Mouse (Mus musculus): ENCODE data around the gene Hoxc12. TPM values are rescaled to one million over a fixed set of nuclear protein-coding genes. Genes with fewer than 3 reads are reported as not detected.

The Hoxc12 gene
- polyA plus RNA-seq, 1 experiment from 2014 or later: not detected

DNA sequence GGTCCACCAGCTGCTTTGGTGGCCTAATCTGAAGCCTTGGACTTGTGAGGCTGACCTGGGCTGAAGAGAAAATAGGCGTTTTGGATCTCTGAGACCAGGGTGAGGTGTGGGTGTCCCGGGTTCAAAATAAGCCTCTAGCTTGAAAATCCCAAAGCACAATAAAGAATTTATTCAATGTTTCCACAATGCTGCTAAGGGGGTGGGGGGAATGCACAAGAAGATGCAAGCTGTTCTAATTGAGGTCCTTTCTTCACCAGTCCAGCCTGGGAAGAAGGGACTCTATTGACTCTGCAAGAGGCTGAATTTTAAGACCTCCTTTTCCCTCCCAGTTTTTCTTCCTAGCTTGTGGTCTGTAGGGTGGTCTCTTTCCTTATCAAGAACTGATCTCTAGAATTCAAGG, 14.3 kb downstream of the Hoxc12 start:
- ATAC-seq (ENCODE audit: low FRiP score, low TSS enrichment): no peak
- H3K9me3 ChIP-seq (ENCODE audit: low read length): no peaks in the 10 kb centered on the region
- 26% methylated on average over 2 of the region's 2 CpGs for WGBS
- no peak overlapping the region for H3K4me2 ChIP-seq (replicated peaks; ENCODE audit: low read depth, low read length)
- 0 out of 2 replicates have a peak, but pooled peaks cover 4% of the 10 kb centered on the region for H3K4me1 ChIP-seq (ENCODE audit: insufficient read depth, low read length)
- no peaks in the 10 kb centered on the region for H3K36me3 ChIP-seq (ENCODE audit: insufficient read depth, low read length)
- H3K27me3 ChIP-seq (ENCODE audit: insufficient read depth, low read length): peaks cover 84% of the 10 kb centered on the region
- H3K27ac ChIP-seq (ENCODE audit: low read length): no peak overlapping the region
- no peak overlapping the region for H3K9ac ChIP-seq (replicated peaks; ENCODE audit: low read length)
- no peak overlapping the region for H3K4me3 ChIP-seq (ENCODE audit: low read length)

DNA sequence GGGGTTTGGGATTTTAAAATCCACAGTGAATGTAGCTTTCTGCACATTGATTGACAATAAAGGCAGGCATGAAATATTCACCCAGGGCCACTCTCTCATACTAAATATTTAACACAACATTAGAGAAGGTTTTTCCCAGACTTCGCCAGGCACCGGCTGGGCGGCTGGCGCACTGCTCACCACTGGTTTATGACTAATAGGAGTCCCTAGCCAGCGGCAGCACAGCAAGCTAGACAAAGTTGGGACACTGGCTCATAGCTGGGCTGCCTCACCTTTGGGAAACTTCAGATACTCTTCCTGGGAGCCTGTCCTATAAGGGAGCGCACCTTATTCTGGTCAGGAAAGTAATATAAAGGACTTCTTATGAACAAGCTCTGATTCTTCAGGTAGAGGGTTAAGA, 17.0 kb downstream of the Hoxc12 start:
- Histone ChIP-seq H3K27ac (ENCODE audit: low read length) (no peak overlapping the region), H3K4me1 (ENCODE audit: insufficient read depth, low read length) (peaks cover 30% of the 10 kb centered on the region), H3K36me3 (ENCODE audit: insufficient read depth, low read length) (no peaks in the 10 kb centered on the region), H3K4me2 (replicated peaks; ENCODE audit: low read depth, low read length) (peak overlapping the region; percentile 83), H3K9ac (replicated peaks; ENCODE audit: low read length) (no peak overlapping the region), H3K9me3 (ENCODE audit: low read length) (no peaks in the 10 kb centered on the region), H3K4me3 (ENCODE audit: low read length) (0 out of 2 replicates have a peak overlapping the region, but pooled peaks have one; percentile 14), H3K27me3 (ENCODE audit: insufficient read depth, low read length) (peaks cover 73% of the 10 kb centered on the region)
- ATAC-seq (ENCODE audit: low FRiP score, low TSS enrichment): no peak
- 35% methylated on average over 6 of the region's 6 CpGs for WGBS

DNA sequence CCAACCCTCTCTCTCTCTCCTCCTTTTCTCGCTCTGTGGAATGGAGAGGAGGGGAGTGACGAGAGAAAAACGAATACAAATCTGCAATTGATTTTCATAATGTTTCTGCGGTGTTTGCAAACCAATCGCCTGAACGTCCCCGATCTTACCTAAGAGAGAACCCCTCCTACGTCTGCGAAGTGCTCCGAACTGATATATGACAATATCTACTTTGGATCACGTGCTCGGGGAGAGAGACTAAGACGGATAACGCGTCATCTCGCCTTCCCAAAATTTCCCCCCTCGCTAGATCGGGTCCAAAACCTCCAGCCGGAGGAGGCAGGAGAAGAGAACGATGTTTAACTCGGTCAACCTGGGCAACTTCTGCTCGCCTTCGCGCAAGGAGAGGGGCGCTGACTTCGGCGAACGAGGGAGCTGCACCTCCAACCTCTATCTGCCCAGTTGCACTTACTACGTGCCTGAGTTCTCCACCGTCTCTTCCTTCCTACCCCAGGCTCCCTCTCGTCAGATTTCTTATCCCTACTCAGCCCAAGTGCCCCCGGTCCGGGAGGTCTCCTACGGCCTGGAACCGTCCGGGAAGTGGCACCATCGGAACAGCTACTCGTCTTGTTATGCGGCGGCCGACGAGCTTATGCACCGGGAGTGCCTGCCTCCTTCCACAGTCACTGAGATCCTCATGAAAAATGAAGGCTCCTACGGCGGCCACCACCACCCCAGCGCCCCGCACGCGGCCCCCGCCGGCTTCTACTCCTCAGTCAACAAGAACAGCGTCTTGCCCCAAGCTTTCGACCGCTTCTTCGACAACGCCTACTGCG, 17.8 kb downstream of the Hoxc12 start, which contains the start of gene Hoxc11:
TSS of gene Hoxc11 (plus strand) at position 236 of the 815 bp plus-strand sequence.
- WGBS: under 1% methylated on average over 57 of the region's 57 CpGs
- peak within 1 kb of the TSS; percentile 83 for H3K4me2 ChIP-seq (replicated peaks; ENCODE audit: low read depth, low read length)
- peaks cover 65% of the 10 kb centered on the region for H3K27me3 ChIP-seq (ENCODE audit: insufficient read depth, low read length)
- H3K36me3 ChIP-seq (ENCODE audit: insufficient read depth, low read length): no peaks in the 10 kb centered on the region
- H3K4me3 ChIP-seq (ENCODE audit: low read length): peak within 1 kb of the TSS; percentile 62
- ATAC-seq (ENCODE audit: low FRiP score, low TSS enrichment): peak; percentile 25; the same call in 1 of the 2 replicates
- H3K9ac ChIP-seq (replicated peaks; ENCODE audit: low read length): peak within 1 kb of the TSS; percentile 88
- H3K27ac ChIP-seq (ENCODE audit: low read length): peak within 1 kb of the TSS; percentile 91
- peaks cover 33% of the 10 kb centered on the region for H3K4me1 ChIP-seq (ENCODE audit: insufficient read depth, low read length)
- no peaks in the 10 kb centered on the region for H3K9me3 ChIP-seq (ENCODE audit: low read length)

DNA sequence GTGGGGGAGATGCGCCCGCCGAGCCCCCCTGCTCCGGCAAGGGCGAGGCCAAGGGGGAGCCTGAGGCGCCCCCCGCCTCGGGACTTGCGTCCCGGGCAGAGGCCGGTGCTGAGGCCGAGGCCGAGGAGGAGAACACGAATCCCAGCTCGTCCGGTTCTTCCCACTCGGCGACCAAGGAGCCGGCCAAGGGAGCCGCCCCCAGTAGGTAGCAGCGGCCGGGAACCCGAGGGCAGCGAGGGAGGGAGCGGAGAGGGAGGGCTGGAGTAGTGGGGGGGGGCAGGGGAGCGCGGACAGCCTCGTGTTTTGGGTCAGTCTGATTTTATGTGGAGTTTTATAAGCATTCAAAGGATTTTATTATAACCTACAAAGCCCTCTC, 18.4 kb downstream of the Hoxc12 start:
- under 1% methylated on average over 28 of the region's 28 CpGs for WGBS
- no peaks in the 10 kb centered on the region for H3K36me3 ChIP-seq (ENCODE audit: insufficient read depth, low read length)
- peak overlapping the region; percentile 88 for H3K9ac ChIP-seq (replicated peaks; ENCODE audit: low read length)
- H3K4me2 ChIP-seq (replicated peaks; ENCODE audit: low read depth, low read length): peak overlapping the region; percentile 83
- peak overlapping the region; percentile 62 for H3K4me3 ChIP-seq (ENCODE audit: low read length)
- H3K4me1 ChIP-seq (ENCODE audit: insufficient read depth, low read length): peaks cover 35% of the 10 kb centered on the region
- peaks cover 59% of the 10 kb centered on the region for H3K27me3 ChIP-seq (ENCODE audit: insufficient read depth, low read length)
- H3K27ac ChIP-seq (ENCODE audit: low read length): peak overlapping the region; percentile 91
- ATAC-seq (ENCODE audit: low FRiP score, low TSS enrichment): peak; percentile 20; the same call in 1 of the 2 replicates
- H3K9me3 ChIP-seq (ENCODE audit: low read length): no peaks in the 10 kb centered on the region

DNA sequence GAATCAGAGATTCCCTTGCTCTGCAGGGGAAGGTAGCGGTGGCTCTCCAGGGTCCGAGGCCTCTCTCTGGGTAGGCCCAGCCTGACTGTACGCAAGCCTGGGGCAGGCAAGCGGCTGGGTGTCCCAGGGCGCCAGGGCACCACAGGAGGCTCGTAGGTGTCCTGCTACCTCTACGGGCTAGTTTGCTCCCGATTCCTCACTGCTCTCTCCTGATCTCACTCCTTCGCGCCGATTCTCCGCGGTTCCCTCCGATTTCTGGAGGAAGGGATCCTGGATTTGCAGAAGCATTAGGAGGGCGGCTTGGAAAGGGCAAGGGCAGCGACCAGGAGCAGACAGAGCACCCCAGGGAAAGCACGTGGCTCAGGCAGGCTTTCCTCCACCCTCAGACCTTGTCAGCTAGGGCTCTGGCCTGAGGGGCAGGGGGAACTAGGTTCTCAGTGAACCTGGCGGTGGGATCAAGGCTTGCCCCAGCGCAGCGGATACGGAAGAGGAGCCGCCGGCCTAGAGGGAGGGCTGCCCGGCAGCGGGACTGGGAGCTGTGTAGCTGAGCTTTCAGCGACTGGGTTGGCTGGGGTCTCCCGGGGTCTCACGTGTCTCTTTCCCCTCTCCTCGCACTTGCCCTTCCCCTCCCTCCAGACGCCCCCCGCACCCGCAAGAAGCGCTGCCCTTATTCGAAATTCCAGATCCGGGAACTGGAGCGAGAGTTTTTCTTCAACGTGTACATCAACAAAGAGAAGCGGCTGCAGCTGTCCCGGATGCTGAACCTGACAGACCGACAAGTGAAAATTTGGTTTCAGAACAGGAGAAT, 19.5 kb downstream of the Hoxc12 start:
- Histone ChIP-seq H3K4me1 (ENCODE audit: insufficient read depth, low read length) (peaks cover 43% of the 10 kb centered on the region), H3K36me3 (ENCODE audit: insufficient read depth, low read length) (no peaks in the 10 kb centered on the region), H3K4me2 (replicated peaks; ENCODE audit: low read depth, low read length) (peak overlapping the region; percentile 83), H3K27ac (ENCODE audit: low read length) (peak overlapping the region; percentile 91), H3K9ac (replicated peaks; ENCODE audit: low read length) (peak overlapping the region; percentile 88), H3K4me3 (ENCODE audit: low read length) (peak overlapping the region; percentile 62), H3K9me3 (ENCODE audit: low read length) (no peaks in the 10 kb centered on the region), H3K27me3 (ENCODE audit: insufficient read depth, low read length) (peaks cover 50% of the 10 kb centered on the region)
- ATAC-seq (ENCODE audit: low FRiP score, low TSS enrichment): peak; percentile 23; the same call in 1 of the 2 replicates
- WGBS: under 1% methylated on average over 39 of the region's 40 CpGs

DNA sequence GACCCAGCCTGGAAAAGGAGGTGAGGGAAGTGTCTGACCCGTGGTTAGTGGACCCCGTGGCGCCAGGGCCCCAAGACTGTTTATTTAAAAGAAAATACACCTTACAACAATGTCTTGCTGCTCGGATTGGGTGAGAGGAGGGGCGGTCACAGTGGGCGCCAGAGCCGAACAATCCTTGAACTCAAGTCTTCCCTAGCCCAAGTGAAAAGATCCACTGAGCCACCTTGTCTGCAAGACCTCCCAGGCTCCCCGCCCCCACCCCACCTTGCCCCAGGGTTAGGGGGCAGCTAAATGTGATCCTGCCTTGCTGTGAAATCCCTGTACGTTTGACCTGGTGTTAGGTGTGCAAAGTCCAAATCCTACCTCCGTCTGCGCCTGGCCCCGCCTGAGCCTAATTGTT, 20.3 kb downstream of the Hoxc12 start:
- Histone ChIP-seq H3K4me3 (ENCODE audit: low read length) (peak overlapping the region; percentile 62), H3K36me3 (ENCODE audit: insufficient read depth, low read length) (no peaks in the 10 kb centered on the region), H3K4me1 (ENCODE audit: insufficient read depth, low read length) (peaks cover 46% of the 10 kb centered on the region), H3K27ac (ENCODE audit: low read length) (peak overlapping the region; percentile 91), H3K4me2 (replicated peaks; ENCODE audit: low read depth, low read length) (peak overlapping the region; percentile 83), H3K9ac (replicated peaks; ENCODE audit: low read length) (peak overlapping the region; percentile 88), H3K27me3 (ENCODE audit: insufficient read depth, low read length) (peaks cover 44% of the 10 kb centered on the region), H3K9me3 (ENCODE audit: low read length) (no peaks in the 10 kb centered on the region)
- 0 out of 2 replicates have a peak, but pooled peaks have one; percentile 5 for ATAC-seq (ENCODE audit: low FRiP score, low TSS enrichment)
- WGBS: 12% methylated on average over 12 of the region's 12 CpGs

DNA sequence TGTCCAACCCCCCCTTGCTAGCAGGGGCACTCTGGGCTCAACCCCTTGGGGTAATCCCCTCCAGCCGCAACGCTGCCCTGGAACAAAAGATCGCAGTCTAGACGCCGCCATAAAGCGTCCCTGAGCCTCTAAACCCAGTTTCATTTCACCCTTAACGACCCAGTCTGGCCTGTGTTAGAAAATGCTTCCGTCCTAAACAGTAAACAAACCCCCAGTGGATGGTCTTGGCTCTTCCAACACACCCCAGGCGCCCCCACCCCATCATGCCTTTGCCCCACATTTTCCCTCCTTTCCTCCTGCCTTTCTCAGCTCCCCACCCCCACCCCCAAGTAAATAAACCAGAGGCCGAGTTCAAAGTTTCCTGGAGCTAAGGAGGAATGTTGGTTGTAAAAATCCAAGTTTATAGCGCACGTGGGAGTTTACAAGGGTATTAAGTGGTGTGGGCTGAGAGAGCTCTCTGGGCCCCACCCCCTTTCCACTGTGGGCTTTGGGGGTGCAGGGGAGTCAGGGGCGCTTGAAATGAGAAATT, 23.2 kb downstream of the Hoxc12 start:
- H3K9me3 ChIP-seq (ENCODE audit: low read length): no peaks in the 10 kb centered on the region
- peak overlapping the region; percentile 47 for H3K4me2 ChIP-seq (replicated peaks; ENCODE audit: low read depth, low read length)
- H3K36me3 ChIP-seq (ENCODE audit: insufficient read depth, low read length): no peaks in the 10 kb centered on the region
- peak overlapping the region; percentile 70 for H3K9ac ChIP-seq (replicated peaks; ENCODE audit: low read length)
- under 1% methylated on average over 13 of the region's 13 CpGs for WGBS
- peak; percentile 55 for ATAC-seq (ENCODE audit: low FRiP score, low TSS enrichment)
- peak overlapping the region; percentile 95 for H3K27ac ChIP-seq (ENCODE audit: low read length)
- peaks cover 52% of the 10 kb centered on the region for H3K4me1 ChIP-seq (ENCODE audit: insufficient read depth, low read length)
- peaks cover 27% of the 10 kb centered on the region; the same call in 1 of the 2 replicates for H3K27me3 ChIP-seq (ENCODE audit: insufficient read depth, low read length)
- peak overlapping the region; percentile 38 for H3K4me3 ChIP-seq (ENCODE audit: low read length)

DNA sequence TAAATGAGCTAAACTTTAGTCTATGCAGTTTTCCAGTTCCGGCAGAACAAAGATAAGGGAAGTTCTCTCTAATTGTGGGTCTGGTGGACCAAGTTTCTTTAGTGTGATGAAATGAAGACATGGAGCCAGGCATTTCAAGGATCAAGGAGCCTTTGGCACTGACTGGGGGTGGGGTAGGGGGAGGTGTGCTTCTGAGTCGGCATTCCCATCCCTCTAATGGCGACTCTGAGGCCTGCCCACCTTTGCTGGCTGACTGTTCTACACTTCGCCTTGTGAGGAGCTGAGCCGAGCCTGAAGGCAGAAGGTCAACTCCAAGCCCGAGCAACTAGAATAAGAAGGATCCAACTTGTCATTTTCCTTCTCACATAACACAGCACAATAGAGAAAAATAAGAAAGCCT, 25.2 kb downstream of the Hoxc12 start:
- H3K4me1 ChIP-seq (ENCODE audit: insufficient read depth, low read length): peaks cover 43% of the 10 kb centered on the region
- H3K36me3 ChIP-seq (ENCODE audit: insufficient read depth, low read length): no peaks in the 10 kb centered on the region
- no peaks in the 10 kb centered on the region for H3K9me3 ChIP-seq (ENCODE audit: low read length)
- WGBS: 7% methylated on average over 6 of the region's 6 CpGs
- peaks cover 26% of the 10 kb centered on the region; the same call in 1 of the 2 replicates for H3K27me3 ChIP-seq (ENCODE audit: insufficient read depth, low read length)
- peak overlapping the region; percentile 66 for H3K9ac ChIP-seq (replicated peaks; ENCODE audit: low read length)
- H3K4me2 ChIP-seq (replicated peaks; ENCODE audit: low read depth, low read length): peak overlapping the region; percentile 47
- peak overlapping the region; percentile 94 for H3K27ac ChIP-seq (ENCODE audit: low read length)
- ATAC-seq (ENCODE audit: low FRiP score, low TSS enrichment): no peak
- peak overlapping the region; percentile 35 for H3K4me3 ChIP-seq (ENCODE audit: low read length)

DNA sequence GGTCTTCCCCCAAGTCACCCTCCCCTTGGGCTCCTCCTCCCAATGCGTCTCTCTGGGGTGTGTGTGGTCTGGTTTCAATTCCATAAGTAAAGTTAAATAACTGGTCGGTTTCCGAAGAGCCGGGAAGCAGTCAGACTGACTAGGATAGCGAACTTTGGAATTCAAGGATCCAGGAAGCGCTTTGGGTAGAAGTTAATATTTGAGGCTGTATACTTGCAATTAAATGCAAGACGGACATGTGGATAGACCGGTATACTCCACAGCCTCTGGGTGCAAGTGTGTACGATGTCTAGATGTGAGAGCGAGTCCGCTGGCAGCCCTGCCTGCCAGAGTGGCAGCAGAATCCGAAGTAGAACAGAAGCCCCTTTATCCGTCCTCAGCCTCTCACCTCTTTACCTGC, 25.9 kb downstream of the Hoxc12 start:
- 7% methylated on average over 13 of the region's 13 CpGs for WGBS
- no peaks in the 10 kb centered on the region for H3K36me3 ChIP-seq (ENCODE audit: insufficient read depth, low read length)
- H3K27ac ChIP-seq (ENCODE audit: low read length): peak overlapping the region; percentile 92
- H3K4me3 ChIP-seq (ENCODE audit: low read length): peak overlapping the region; percentile 65
- ATAC-seq (ENCODE audit: low FRiP score, low TSS enrichment): no peak
- H3K4me2 ChIP-seq (replicated peaks; ENCODE audit: low read depth, low read length): peak overlapping the region; percentile 84
- H3K9me3 ChIP-seq (ENCODE audit: low read length): no peaks in the 10 kb centered on the region
- H3K9ac ChIP-seq (replicated peaks; ENCODE audit: low read length): peak overlapping the region; percentile 79
- H3K4me1 ChIP-seq (ENCODE audit: insufficient read depth, low read length): peaks cover 35% of the 10 kb centered on the region
- peaks cover 21% of the 10 kb centered on the region; the same call in 1 of the 2 replicates for H3K27me3 ChIP-seq (ENCODE audit: insufficient read depth, low read length)

Data from kidney, embryonic 16.5 days (tissue).